Mouse (Mus musculus) lung, postnatal 0 days (tissue): ENCODE results near the gene Efcab3. TPM values are rescaled to one million over a fixed set of nuclear protein-coding genes. Genes with fewer than 3 reads are reported as not detected.

Experiments used
- ATAC-seq: fragments of 200-750 bp; cut with Nextera tagmentation; 2 replicates; pipeline ENCODE4 v1.8.0; 2017; ENCODE audit warnings: moderate library complexity
- DNase-seq: peaks from one replicate; pipeline ENCODE4 v3.0.0-alpha.2; 2016; ENCODE audit warnings: low spot score
- H3K27ac ChIP-seq: fragments of 300-500 bp; sonication (generic); 2 replicates; pipeline ENCODE4 v1.5.1; 2014; ENCODE audit warnings: antibody characterized with exemption, mild to moderate bottlenecking, low read length, mixed read lengths
- H3K27me3 ChIP-seq: fragments of 300-500 bp; sonication (generic); replicated peaks from 2 replicates; pipeline ENCODE4 v1.6.1; 2014; ENCODE audit warnings: low read length, mixed read lengths; ENCODE audit not compliant: insufficient read depth
- H3K36me3 ChIP-seq: fragments of 300-500 bp; sonication (generic); 2 replicates; pipeline ENCODE4 v1.6.1; 2014; ENCODE audit warnings: low read length, mixed read lengths; ENCODE audit not compliant: insufficient read depth
- H3K4me1 ChIP-seq: fragments of 300-500 bp; sonication (generic); 2 replicates; pipeline ENCODE4 v1.6.1; 2014; ENCODE audit warnings: antibody characterized with exemption, low read depth, low read length, mixed read lengths; ENCODE audit not compliant: insufficient read depth
- H3K4me2 ChIP-seq: fragments of 300-500 bp; sonication (generic); replicated peaks from 2 replicates; pipeline ENCODE4 v1.6.1; 2014; ENCODE audit warnings: low read depth, mild to moderate bottlenecking, low read length, moderate library complexity, mixed read lengths
- H3K4me3 ChIP-seq: fragments of 300-500 bp; sonication (generic); 2 replicates; pipeline ENCODE4 v1.5.1; 2014; ENCODE audit warnings: low read depth, low read length
- H3K9ac ChIP-seq: fragments of 300-500 bp; sonication (generic); replicated peaks from 2 replicates; pipeline ENCODE4 v1.6.1; 2014; ENCODE audit warnings: low read depth, mild to moderate bottlenecking
- H3K9me3 ChIP-seq: fragments of 300-500 bp; sonication (generic); 2 replicates; pipeline ENCODE4 v1.6.1; 2016; ENCODE audit warnings: low read length, mixed read lengths
- CTCF ChIP-seq: IDR thresholded peaks from 2 replicates; pipeline ENCODE4 v1.5.1; 2016; ENCODE audit warnings: antibody characterized with exemption, mild to moderate bottlenecking
- EP300 ChIP-seq: IDR thresholded peaks from 2 replicates; pipeline ENCODE4 v1.6.1; 2016; ENCODE audit warnings: antibody characterized with exemption, mild to moderate bottlenecking, control low read depth
- WGBS: fragments of 180-500 bp; shearing (Covaris S2); extraction: QIAGEN DNeasy Blood & Tissue Kit; methylation state at CpG from one replicate; pipeline ENCODE4 v1.1.7; 2014; 5-methylcytosine and 5-hydroxymethylcytosine counted together
- polyA plus RNA-seq: library from polyadenylated mRNA; unstranded; fragments of >200 nt; fragmentation: Nextera tagmentation; extraction: Ambion mirVana; gene quantifications from 2 replicates; pipeline ENCODE4 v1.2.1, GENCODE M21; 2015

Gene Efcab3
- polyA plus RNA-seq, 1 experiment from 2014 or later, result not detected

DNA sequence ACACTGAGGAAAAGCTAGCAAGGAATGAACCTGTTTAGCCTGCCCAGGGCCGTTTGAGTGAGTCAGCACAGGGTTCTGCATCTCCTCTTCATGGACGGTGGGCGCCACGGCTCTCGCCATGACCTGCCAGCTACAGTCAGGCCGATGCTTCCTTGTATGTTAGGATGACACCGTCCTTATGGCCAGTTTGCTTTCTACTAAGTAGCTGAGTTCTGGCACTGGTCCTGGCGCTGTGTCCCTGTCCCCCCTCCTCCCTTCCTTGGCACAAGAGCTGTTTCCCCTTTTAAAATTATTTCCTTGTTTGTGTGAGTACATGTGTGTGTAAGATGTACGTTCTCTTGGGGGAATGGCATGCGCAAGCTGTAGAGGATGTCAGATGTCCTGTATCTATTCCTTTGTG is 81.8 kb downstream of the Efcab3 start:
- DNase-seq (peak; percentile 53), ATAC-seq (peak; percentile 54)
- WGBS, result 68% methylated on average over 10 of the region's 10 CpGs

DNA sequence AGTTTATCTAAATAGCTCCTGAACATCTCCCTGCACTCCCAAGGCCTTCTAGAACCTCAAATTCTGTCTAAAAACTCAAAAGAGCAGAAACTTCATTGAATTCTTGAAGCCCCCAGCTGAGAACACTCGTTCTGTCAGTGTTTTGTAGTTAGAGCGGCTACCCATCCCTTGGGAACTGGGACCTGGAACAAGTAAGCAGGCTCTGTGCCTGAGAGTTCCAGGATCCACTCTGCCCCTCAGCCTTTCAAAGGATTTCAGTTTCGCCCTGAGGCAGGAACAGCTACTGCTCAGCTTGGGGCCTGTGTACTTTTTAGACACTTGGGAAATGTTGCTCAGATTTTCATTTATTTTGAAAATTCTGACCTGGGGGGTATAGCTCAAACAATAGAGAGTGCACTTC is 83.2 kb downstream of the Efcab3 start, which contains the start of gene Gm10842:
Gene Gm10842, plus strand, starts transcription at position 301 of the 400 bp plus-strand sequence.
- no peak for DNase-seq
- H3K9ac ChIP-seq, result no peak within 1 kb of the TSS
- H3K27me3 ChIP-seq, result no peaks in the 10 kb centered on the region
- H3K4me1 ChIP-seq, result no peaks in the 10 kb centered on the region
- H3K27ac ChIP-seq, result no peak within 1 kb of the TSS
- H3K4me2 ChIP-seq, result no peak within 1 kb of the TSS
- WGBS, result 79% methylated on average over 3 of the region's 3 CpGs
- no peaks in the 10 kb centered on the region for H3K36me3 ChIP-seq
- no peak for TF ChIP-seq EP300
- TF ChIP-seq CTCF, result no peak
- H3K4me3 ChIP-seq, result no peak within 1 kb of the TSS
- ATAC-seq, result no peak
- H3K9me3 ChIP-seq, result no peaks in the 10 kb centered on the region

More for the DNA sequence above, 81.8 kb downstream of the Efcab3 start:
- no peak overlapping the region for H3K4me3 ChIP-seq
- no peak overlapping the region for H3K27ac ChIP-seq
- no peaks in the 10 kb centered on the region for H3K4me1 ChIP-seq
- H3K4me2 ChIP-seq, result no peak overlapping the region
- H3K36me3 ChIP-seq, result peaks cover under 1% of the 10 kb centered on the region; the same call in 1 of the 2 replicates
- no peak for TF ChIP-seq EP300
- TF ChIP-seq CTCF, result no peak
- H3K9me3 ChIP-seq, result no peaks in the 10 kb centered on the region
- no peak overlapping the region for H3K9ac ChIP-seq
- no peaks in the 10 kb centered on the region for H3K27me3 ChIP-seq

DNA sequence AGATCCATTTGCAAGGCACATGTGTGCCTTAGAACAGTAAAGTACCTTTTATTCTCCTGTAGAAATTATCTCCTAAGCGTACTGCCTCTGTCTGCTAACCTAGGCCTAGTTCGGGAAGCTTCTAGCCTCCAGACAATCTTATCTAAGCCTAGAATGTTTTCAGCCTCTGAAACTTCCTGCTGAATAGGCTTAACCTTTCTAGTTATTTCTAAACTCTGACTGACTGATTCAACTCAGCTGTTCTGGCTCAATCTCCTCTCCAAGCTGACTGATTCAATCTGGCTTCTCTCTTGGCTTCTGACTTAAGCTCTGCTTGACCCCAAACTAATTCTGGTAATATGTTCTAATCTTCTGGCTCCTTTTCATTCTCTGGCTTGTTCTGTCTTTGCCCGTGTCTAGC is 86.0 kb downstream of the Efcab3 start:
- WGBS, result 69% methylated on average over 3 of the region's 3 CpGs
- no peak overlapping the region for H3K4me3 ChIP-seq
- H3K4me1 ChIP-seq, result peaks cover 9% of the 10 kb centered on the region
- no peak for TF ChIP-seq CTCF
- TF ChIP-seq EP300, result no peak
- DNase-seq (peak; percentile 24), ATAC-seq (no peak)
- H3K27ac ChIP-seq, result no peak overlapping the region
- H3K9me3 ChIP-seq, result no peaks in the 10 kb centered on the region
- no peaks in the 10 kb centered on the region for H3K27me3 ChIP-seq
- H3K9ac ChIP-seq, result no peak overlapping the region
- no peak overlapping the region for H3K4me2 ChIP-seq
- H3K36me3 ChIP-seq, result no peaks in the 10 kb centered on the region

DNA sequence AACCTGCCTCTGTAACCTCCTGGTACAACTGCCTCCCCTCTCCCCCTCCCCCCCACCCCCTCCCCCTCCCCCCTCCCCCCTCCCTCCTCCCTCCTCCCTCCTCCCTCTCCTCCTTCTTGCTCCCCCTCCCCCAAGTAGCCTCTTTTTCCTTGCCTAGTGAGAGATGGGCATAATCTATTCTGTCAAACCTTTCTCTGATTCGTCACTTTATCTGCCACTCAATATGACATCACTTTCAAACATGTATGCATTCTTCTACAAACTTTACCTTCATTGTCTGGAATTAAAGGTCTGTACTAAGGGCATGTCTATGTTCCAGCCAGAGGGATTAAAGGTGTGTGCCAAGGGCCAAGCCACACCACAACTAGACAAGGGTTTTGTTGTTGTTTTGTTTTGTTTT is 86.4 kb downstream of the Efcab3 start:
- TF ChIP-seq CTCF, result no peak
- TF ChIP-seq EP300, result no peak
- DNase-seq, result no peak
- Histone ChIP-seq H3K9ac (no peak overlapping the region), H3K27ac (no peak overlapping the region), H3K36me3 (no peaks in the 10 kb centered on the region), H3K4me2 (no peak overlapping the region), H3K4me1 (peaks cover 9% of the 10 kb centered on the region), H3K27me3 (no peaks in the 10 kb centered on the region), H3K9me3 (no peaks in the 10 kb centered on the region), H3K4me3 (no peak overlapping the region)
- 83% methylated on average over 1 of the region's 1 CpGs for WGBS
- no peak for ATAC-seq

DNA sequence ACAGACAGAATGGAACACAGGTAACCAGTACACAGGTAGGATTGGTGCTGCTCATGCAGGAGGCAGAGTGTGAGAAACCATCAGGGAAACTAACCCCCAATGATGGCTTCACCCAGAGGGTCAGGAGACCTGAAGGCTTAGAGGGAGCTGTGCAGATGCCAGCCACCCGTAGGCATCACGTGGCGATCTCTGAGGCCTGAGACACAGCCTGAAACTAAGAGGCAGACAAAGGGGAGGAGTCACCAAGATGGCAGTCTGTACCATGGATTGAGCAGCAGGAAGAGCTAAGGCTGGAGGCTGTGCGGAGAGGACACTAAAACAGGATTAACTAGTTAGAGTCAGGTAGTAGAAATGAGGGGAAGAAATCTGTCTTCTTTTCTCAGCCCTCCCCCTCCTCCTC is 87.3 kb downstream of the Efcab3 start:
- Histone ChIP-seq H3K27ac (no peak overlapping the region), H3K27me3 (no peaks in the 10 kb centered on the region), H3K9me3 (no peaks in the 10 kb centered on the region), H3K36me3 (no peaks in the 10 kb centered on the region), H3K9ac (no peak overlapping the region), H3K4me2 (no peak overlapping the region), H3K4me1 (peaks cover 9% of the 10 kb centered on the region), H3K4me3 (no peak overlapping the region)
- 58% methylated on average over 4 of the region's 4 CpGs for WGBS
- ATAC-seq (no peak), DNase-seq (no peak)
- TF ChIP-seq CTCF (no peak), EP300 (no peak)

DNA sequence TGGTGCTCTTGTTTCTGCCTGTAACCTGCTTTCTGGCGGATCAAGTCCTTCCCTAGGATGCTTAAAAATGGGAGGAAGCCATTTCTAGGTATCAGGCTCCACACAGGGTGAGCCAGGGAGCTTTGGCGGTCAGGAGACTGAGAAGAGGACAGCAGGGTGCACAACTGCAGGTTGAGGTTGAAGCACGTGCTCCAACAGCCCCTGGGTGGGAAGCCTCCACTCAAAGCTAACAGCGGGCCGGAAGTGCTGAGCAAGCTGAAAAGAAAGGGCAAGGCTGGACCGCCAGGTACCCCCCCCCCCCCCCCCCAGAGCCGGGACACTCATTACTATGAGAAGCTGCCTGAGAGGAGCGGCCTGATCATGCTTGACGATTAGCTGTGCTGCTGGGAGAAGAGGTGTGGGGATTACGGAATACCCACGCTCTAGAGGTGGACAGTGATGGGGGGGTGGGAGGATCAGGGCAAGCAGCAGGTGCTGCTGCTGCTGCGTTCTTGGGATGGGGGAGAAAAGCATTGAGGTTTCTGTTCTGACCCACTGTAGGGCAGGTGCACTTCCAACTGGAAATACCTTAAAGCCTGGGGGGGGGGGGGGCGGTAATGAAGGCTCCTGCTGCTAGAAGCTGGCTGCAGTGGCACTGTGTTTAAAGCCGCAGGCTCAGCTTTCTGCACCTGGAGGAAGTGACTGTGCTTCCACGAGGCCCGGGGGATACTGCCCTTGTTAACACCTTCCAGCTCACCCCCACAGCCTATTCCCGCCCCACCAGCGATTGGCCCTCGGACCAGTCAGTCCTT is 88.0 kb downstream of the Efcab3 start:
- TF ChIP-seq EP300 (no peak), CTCF (no peak)
- DNase-seq, result no peak

More for the DNA sequence above, 88.0 kb downstream of the Efcab3 start:
- no peaks in the 10 kb centered on the region for H3K36me3 ChIP-seq
- H3K4me2 ChIP-seq, result 0 out of 2 replicates have a peak overlapping the region, but pooled peaks have one; percentile 17
- peaks cover 9% of the 10 kb centered on the region for H3K4me1 ChIP-seq
- WGBS, result 17% methylated on average over 17 of the region's 19 CpGs
- H3K4me3 ChIP-seq, result no peak overlapping the region
- ATAC-seq, result no peak
- no peak overlapping the region for H3K27ac ChIP-seq
- no peak overlapping the region for H3K9ac ChIP-seq
- H3K27me3 ChIP-seq, result no peaks in the 10 kb centered on the region
- H3K9me3 ChIP-seq, result no peaks in the 10 kb centered on the region
